In genomic region chr4:105819796-105820511, GRCm38 (mm10) we compare ENCODE assay signal across 13 mouse cellular contexts. TPM values are rescaled to one million over a fixed set of nuclear protein-coding genes. Genes with fewer than 3 reads are reported as not detected.
DNase-seq lines count a peak whose midpoint lies in the region; ATAC-seq lines count a peak whose summit lies in the region.
"Had no signal": no experiment of that assay in that cellular context is flagged by ENCODE, and none has a peak within 500 bp of the region (broad histone marks: within the 10 kb centered on the region; RNA-seq: fewer than 3 reads in every experiment).

No protein-coding gene starts in this region.

- no peak overlapping the region for H3K4me3 ChIP-seq in intestine, embryonic 16.5 days (ENCODE audit: low read length)
- H3K4me3 ChIP-seq: hindbrain, embryonic 12.5 days; midbrain, embryonic 10.5 days had no signal

- no peaks in the 10 kb centered on the region for H3K9me3 ChIP-seq in intestine, embryonic 16.5 days (ENCODE audit: control insufficient read depth, low read length)
- H3K9me3 ChIP-seq: hindbrain, embryonic 12.5 days; midbrain, embryonic 10.5 days had no signal

- no peak overlapping the region for H3K4me2 ChIP-seq in intestine, embryonic 16.5 days (ENCODE audit: low read depth, low read length)
- H3K4me2 ChIP-seq: hindbrain, embryonic 12.5 days had no signal

- peak; percentile 69; the same call in 1 of the 2 replicates for ATAC-seq in intestine, embryonic 16.5 days

- 52% methylated on average over 7 of the region's 7 CpGs for WGBS in intestine, embryonic 16.5 days

- H3K36me3 ChIP-seq in intestine, embryonic 16.5 days (ENCODE audit: control insufficient read depth, insufficient read depth, low read length): no peaks in the 10 kb centered on the region
- H3K36me3 ChIP-seq: hindbrain, embryonic 12.5 days; midbrain, embryonic 10.5 days had no signal

- H3K4me1 ChIP-seq in intestine, embryonic 16.5 days (ENCODE audit: control insufficient read depth, insufficient read depth, low read length): no peaks in the 10 kb centered on the region
- H3K4me1 ChIP-seq: hindbrain, embryonic 12.5 days; midbrain, embryonic 10.5 days had no signal

- DNase-seq in heart, adult 9 months (ENCODE audit: low spot score in 2 of 2): peak; percentile 6 to 17
- no peak for DNase-seq in heart, postnatal 4 days
- DNase-seq in Muller cell, postnatal 12 days (ENCODE audit: inconsistent ontology term): peak; percentile 40
- DNase-seq in lung, postnatal 14 days: peak; percentile 32
- DNase-seq in embryo, embryonic 10 days (ENCODE audit: low spot score): no peak
- DNase-seq in cerebellum, adult 9-11 months: no peak
- DNase-seq in thymus, postnatal 14 days: no peak
- DNase-seq: cerebellum, postnatal 36 days had no signal

- H3K9ac ChIP-seq in intestine, embryonic 16.5 days (ENCODE audit: low read depth, low read length): no peak overlapping the region
- H3K9ac ChIP-seq: hindbrain, embryonic 12.5 days had no signal

- peak overlapping the region; percentile 40; the same call in 1 of the 2 replicates for H3K27ac ChIP-seq in intestine, embryonic 16.5 days (ENCODE audit: low read length)
- H3K27ac ChIP-seq: hindbrain, embryonic 12.5 days; midbrain, embryonic 10.5 days had no signal

- H3K27me3 ChIP-seq in intestine, embryonic 16.5 days (replicated peaks; ENCODE audit: control insufficient read depth, insufficient read depth, low read length): no peaks in the 10 kb centered on the region
- H3K27me3 ChIP-seq: hindbrain, embryonic 12.5 days had no signal

RNA-seq across cellular contexts. Expression of gene Gm12728, which starts 30.3 kb away (rescaled TPM):
- total RNA-seq in heart, postnatal 4 days (2021): not detected
- not detected in 2 replicates for polyA plus RNA-seq in intestine, embryonic 16.5 days (2015; fragmentation: Nextera tagmentation; extraction: Ambion mirVana)
- total RNA-seq: CH12.LX; left cerebral cortex, adult 8-10 months had no signal
- polyA plus RNA-seq: hindbrain, embryonic 12.5 days; midbrain, embryonic 10.5 days had no signal

Comparison
In these comparisons a context has a peak if more than half of its experiments do, and no peak if none do; other contexts are left out.
1. DNase-seq: peak in heart, adult 9 months (2 of 2), Muller cell, postnatal 12 days (single experiment) and lung, postnatal 14 days (single experiment); none in heart, postnatal 4 days (single experiment), embryo, embryonic 10 days (single experiment), cerebellum, adult 9-11 months (single experiment) and thymus, postnatal 14 days (single experiment).